ENCODE assay signal across 26 mouse cellular contexts in genomic region chr9:112436094-112436493, GRCm38 (mm10).
DNase-seq lines count a peak whose midpoint lies in the region; ATAC-seq and TF ChIP-seq lines count a peak whose summit lies in the region.
"Had no signal": no experiment of that assay in that cellular context is flagged by ENCODE, and none has a peak within 500 bp of the region (broad histone marks: within the 10 kb centered on the region; RNA-seq: fewer than 3 reads in every experiment).

No protein-coding gene starts in this region.

- H3K9ac ChIP-seq in forebrain, embryonic 14.5 days (ENCODE audit: low read length): no peak overlapping the region
- H3K9ac ChIP-seq in forebrain, embryonic 11.5 days (ENCODE audit: low read length): no peak overlapping the region
- H3K9ac ChIP-seq in lung, postnatal 0 days (replicated peaks; ENCODE audit: low read depth): no peak overlapping the region
- H3K9ac ChIP-seq: forebrain, embryonic 12.5 days; hindbrain, embryonic 15.5 days; intestine, embryonic 15.5 days had no signal

- no peak for TF ChIP-seq CTCF in lung, postnatal 0 days (IDR thresholded peaks at IDR 0.05)

- no peak overlapping the region for H3K27ac ChIP-seq in forebrain, embryonic 14.5 days (ENCODE audit: low read depth, low read length)
- H3K27ac ChIP-seq in forebrain, embryonic 11.5 days (ENCODE audit: low read depth, low read length): no peak overlapping the region
- H3K27ac ChIP-seq in lung, postnatal 0 days (ENCODE audit: low read length): no peak overlapping the region
- H3K27ac ChIP-seq: embryonic facial prominence, embryonic 10.5 days; forebrain, embryonic 12.5 days; heart, adult 2 months; hindbrain, embryonic 15.5 days; intestine, embryonic 15.5 days had no signal

- H3K4me1 ChIP-seq in forebrain, embryonic 14.5 days (ENCODE audit: control insufficient read depth, insufficient read depth, low read length): no peaks in the 10 kb centered on the region
- no peaks in the 10 kb centered on the region for H3K4me1 ChIP-seq in forebrain, embryonic 11.5 days (replicated peaks; ENCODE audit: control insufficient read depth, insufficient read depth, low read length)
- no peaks in the 10 kb centered on the region for H3K4me1 ChIP-seq in lung, postnatal 0 days (ENCODE audit: insufficient read depth, low read depth, low read length)
- H3K4me1 ChIP-seq: embryonic facial prominence, embryonic 10.5 days; forebrain, embryonic 12.5 days; hindbrain, embryonic 15.5 days; intestine, embryonic 15.5 days; megakaryocyte, embryonic 14.5 days had no signal

- 76% methylated on average over 2 of the region's 2 CpGs for WGBS in forebrain, embryonic 14.5 days
- WGBS in forebrain, embryonic 11.5 days: 91% methylated on average over 2 of the region's 2 CpGs
- 86% methylated on average over 2 of the region's 2 CpGs for WGBS in lung, postnatal 0 days

- H3K4me3 ChIP-seq in forebrain, embryonic 14.5 days (ENCODE audit: low read depth, low read length): no peak overlapping the region
- no peak overlapping the region for H3K4me3 ChIP-seq in forebrain, embryonic 11.5 days (ENCODE audit: low read depth, low read length)
- H3K4me3 ChIP-seq in lung, postnatal 0 days (ENCODE audit: low read depth, low read length): no peak overlapping the region
- H3K4me3 ChIP-seq: embryonic facial prominence, embryonic 10.5 days; forebrain, embryonic 12.5 days; heart, adult 2 months; hindbrain, embryonic 15.5 days; intestine, embryonic 15.5 days; megakaryocyte, embryonic 14.5 days; myocyte had no signal

- no peaks in the 10 kb centered on the region for H3K9me3 ChIP-seq in forebrain, embryonic 14.5 days (replicated peaks; ENCODE audit: control insufficient read depth, low read length)
- no peaks in the 10 kb centered on the region for H3K9me3 ChIP-seq in forebrain, embryonic 11.5 days (ENCODE audit: control insufficient read depth, low read length)
- no peaks in the 10 kb centered on the region for H3K9me3 ChIP-seq in lung, postnatal 0 days (ENCODE audit: low read length)
- H3K9me3 ChIP-seq: embryonic facial prominence, embryonic 10.5 days; forebrain, embryonic 12.5 days; hindbrain, embryonic 15.5 days; intestine, embryonic 15.5 days had no signal

- H3K36me3 ChIP-seq in forebrain, embryonic 14.5 days (ENCODE audit: control insufficient read depth, insufficient read depth, low read length): no peaks in the 10 kb centered on the region
- H3K36me3 ChIP-seq in forebrain, embryonic 11.5 days (ENCODE audit: control insufficient read depth, insufficient read depth, low read length): no peaks in the 10 kb centered on the region
- no peaks in the 10 kb centered on the region for H3K36me3 ChIP-seq in lung, postnatal 0 days (ENCODE audit: insufficient read depth, low read length)
- H3K36me3 ChIP-seq: embryonic facial prominence, embryonic 10.5 days; forebrain, embryonic 12.5 days; hindbrain, embryonic 15.5 days; intestine, embryonic 15.5 days had no signal

- no peak overlapping the region for H3K4me2 ChIP-seq in forebrain, embryonic 14.5 days (ENCODE audit: low read length)
- H3K4me2 ChIP-seq in forebrain, embryonic 11.5 days (ENCODE audit: low read depth, low read length, severe bottlenecking): no peak overlapping the region
- no peak overlapping the region for H3K4me2 ChIP-seq in lung, postnatal 0 days (replicated peaks; ENCODE audit: low read depth, low read length)
- H3K4me2 ChIP-seq: forebrain, embryonic 12.5 days; hindbrain, embryonic 15.5 days; intestine, embryonic 15.5 days had no signal

- peak; percentile 5 for DNase-seq in forebrain, embryonic 14.5 days (ENCODE audit: low spot score)
- DNase-seq in forebrain, embryonic 11.5 days (ENCODE audit: low spot score): no peak
- DNase-seq in right cerebral cortex, adult 18-20 months: peak; percentile 60
- no peak for DNase-seq in right cerebral cortex, postnatal 4 days
- DNase-seq in right cerebral cortex, adult 2 months (ENCODE audit: low spot score in 2 of 2): peak; percentile 37 to 59
- DNase-seq in gastrocnemius, postnatal 36 days: no peak
- DNase-seq in lung, postnatal 0 days (ENCODE audit: low spot score): no peak
- no peak for DNase-seq in gastrocnemius, postnatal 14 days
- DNase-seq: adrenal gland, postnatal 14 days; cerebellum, adult 18-20 months; heart, adult 2 months; heart, postnatal 36 days; kidney, adult 9 months; kidney, postnatal 36 days; lung, adult 18-20 months; midbrain, embryonic 14.5 days; thymus, postnatal 36 days had no signal

- ATAC-seq in forebrain, embryonic 14.5 days: no peak
- ATAC-seq in forebrain, embryonic 11.5 days (replicated peaks; ENCODE audit: low FRiP score): no peak
- ATAC-seq in lung, postnatal 0 days: no peak
- ATAC-seq: activated CD4-positive, CD25-positive, alpha-beta regulatory T cell, adult 4 months; CD4-positive, CD25-positive, alpha-beta regulatory T cell, adult 4 months; intestine, embryonic 15.5 days; Patski had no signal

- TF ChIP-seq EP300 in lung, postnatal 0 days (IDR thresholded peaks at IDR 0.05): no peak

- no peaks in the 10 kb centered on the region for H3K27me3 ChIP-seq in forebrain, embryonic 14.5 days (replicated peaks; ENCODE audit: control insufficient read depth, insufficient read depth, low read length)
- no peaks in the 10 kb centered on the region for H3K27me3 ChIP-seq in forebrain, embryonic 11.5 days (ENCODE audit: control insufficient read depth, insufficient read depth, low read length)
- no peaks in the 10 kb centered on the region for H3K27me3 ChIP-seq in lung, postnatal 0 days (replicated peaks; ENCODE audit: insufficient read depth, low read length)
- H3K27me3 ChIP-seq: forebrain, embryonic 12.5 days; hindbrain, embryonic 15.5 days; intestine, embryonic 15.5 days; megakaryocyte, embryonic 14.5 days; Patski had no signal

- intact Hi-C loops in gastrocnemius, postnatal 36 days (cut with DNase I): no loop called here
- intact Hi-C loops in gastrocnemius, postnatal 14 days (cut with DNase I; ENCODE audit: low total_unique reads): no loop called here

Comparison
In these comparisons a context has a peak if more than half of its experiments do, and no peak if none do; other contexts are left out.
1. DNase-seq: peak in forebrain, embryonic 14.5 days (single experiment), right cerebral cortex, adult 18-20 months (single experiment) and right cerebral cortex, adult 2 months (2 of 2); none in forebrain, embryonic 11.5 days (single experiment), right cerebral cortex, postnatal 4 days (single experiment), gastrocnemius, postnatal 36 days (0 of 2), lung, postnatal 0 days (single experiment) and gastrocnemius, postnatal 14 days (single experiment).